In the genomic region with DNA sequence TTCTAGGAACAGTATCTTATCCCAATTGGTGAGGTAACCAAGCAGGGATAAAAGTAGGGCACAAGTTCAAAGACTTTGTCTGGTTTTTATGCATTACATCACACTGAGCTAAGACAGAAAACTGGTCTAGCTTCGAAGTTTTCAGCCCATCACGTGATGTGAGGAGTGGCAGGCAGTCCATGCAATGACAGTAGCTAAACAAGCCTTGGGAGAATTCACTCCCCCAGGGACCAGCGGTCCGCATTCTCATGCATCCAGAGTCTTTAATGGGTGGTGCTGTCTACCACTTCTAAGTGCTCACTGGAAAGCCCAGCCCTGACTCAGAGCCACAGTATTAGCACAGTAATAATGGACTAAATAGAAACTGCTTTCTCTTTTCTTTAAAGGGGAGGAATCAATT, we compare ENCODE assay signal across 25 mouse cellular contexts. TPM values are rescaled to one million over a fixed set of nuclear protein-coding genes. Genes with fewer than 3 reads are reported as not detected.
DNase-seq lines count a peak whose midpoint lies in the region; ATAC-seq and TF ChIP-seq lines count a peak whose summit lies in the region.
"Had no signal": no experiment of that assay in that cellular context is flagged by ENCODE, and none has a peak within 500 bp of the region (broad histone marks: within the 10 kb centered on the region; RNA-seq: fewer than 3 reads in every experiment).

No protein-coding gene starts in this region.

- no peak for TF ChIP-seq CTCF in ES-Bruce4 (IDR thresholded peaks at IDR 0.05; ENCODE audit: low read depth, low read length)

- no peak overlapping the region for H3K4me3 ChIP-seq in ES-Bruce4 (ENCODE audit: low read depth, low read length)
- H3K4me3 ChIP-seq in forebrain, embryonic 12.5 days (replicated peaks) = no peak overlapping the region
- H3K4me3 ChIP-seq: embryonic facial prominence, embryonic 15.5 days; hindbrain, embryonic 15.5 days; intestine, embryonic 15.5 days; limb, embryonic 15.5 days; neural tube, embryonic 15.5 days had no signal

- no peak for TF ChIP-seq POLR2A in ES-Bruce4 (IDR thresholded peaks at IDR 0.05; ENCODE audit: insufficient read depth, low read length)

- 69% methylated on average over 4 of the region's 4 CpGs for WGBS in forebrain, embryonic 12.5 days

- H3K4me1 ChIP-seq in ES-Bruce4 (ENCODE audit: control insufficient read depth, insufficient read depth, low read length) = no peaks in the 10 kb centered on the region
- no peaks in the 10 kb centered on the region for H3K4me1 ChIP-seq in forebrain, embryonic 12.5 days
- H3K4me1 ChIP-seq: hindbrain, embryonic 15.5 days; intestine, embryonic 15.5 days; limb, embryonic 15.5 days; neural tube, embryonic 15.5 days had no signal

- intact Hi-C loops in heart, postnatal 14 days (cut with DNase I) = no loop called here
- intact Hi-C loops in heart, postnatal 25 days (cut with DNase I) = no loop called here

- H3K27me3 ChIP-seq in ES-Bruce4 (ENCODE audit: control insufficient read depth, insufficient read depth, low read length, poor library complexity, severe bottlenecking) = no peaks in the 10 kb centered on the region
- H3K27me3 ChIP-seq in forebrain, embryonic 12.5 days = no peaks in the 10 kb centered on the region
- H3K27me3 ChIP-seq: hindbrain, embryonic 15.5 days; intestine, embryonic 15.5 days; limb, embryonic 15.5 days; neural tube, embryonic 15.5 days had no signal

- no peak overlapping the region for H3K27ac ChIP-seq in ES-Bruce4 (ENCODE audit: insufficient read depth, low read length)
- no peak overlapping the region for H3K27ac ChIP-seq in forebrain, embryonic 12.5 days
- H3K27ac ChIP-seq: embryonic facial prominence, embryonic 15.5 days; hindbrain, embryonic 15.5 days; intestine, embryonic 15.5 days; limb, embryonic 15.5 days; liver, embryonic 14.5 days; neural tube, embryonic 15.5 days had no signal

- H3K4me2 ChIP-seq in forebrain, embryonic 12.5 days = no peak overlapping the region
- H3K4me2 ChIP-seq: embryonic facial prominence, embryonic 15.5 days; hindbrain, embryonic 15.5 days; intestine, embryonic 15.5 days; limb, embryonic 15.5 days; lung, embryonic 14.5 days; midbrain, embryonic 11.5 days; neural tube, embryonic 15.5 days had no signal

- no peaks in the 10 kb centered on the region; the same call in none of the 2 replicates for H3K9me3 ChIP-seq in ES-Bruce4 (replicated peaks; ENCODE audit: control insufficient read depth, insufficient read depth, low read length, poor library complexity, severe bottlenecking)
- no peaks in the 10 kb centered on the region for H3K9me3 ChIP-seq in forebrain, embryonic 12.5 days
- H3K9me3 ChIP-seq: embryonic facial prominence, embryonic 15.5 days; hindbrain, embryonic 15.5 days; intestine, embryonic 15.5 days; limb, embryonic 15.5 days; neural tube, embryonic 15.5 days had no signal

- peak; percentile 61; the same call in 1 of the 2 replicates for TF ChIP-seq EP300 in ES-Bruce4 (IDR thresholded peaks at IDR 0.05; ENCODE audit: insufficient read depth, low read depth, low read length)

- no peak overlapping the region for H3K9ac ChIP-seq in ES-Bruce4 (ENCODE audit: low read depth, poor library complexity, severe bottlenecking)
- no peak overlapping the region for H3K9ac ChIP-seq in forebrain, embryonic 12.5 days
- H3K9ac ChIP-seq: embryonic facial prominence, embryonic 15.5 days; hindbrain, embryonic 15.5 days; intestine, embryonic 15.5 days; limb, embryonic 15.5 days; liver, embryonic 14.5 days; lung, embryonic 14.5 days; neural tube, embryonic 15.5 days had no signal

- DNase-seq in gastrocnemius, adult 18-20 months (ENCODE audit: low spot score) = peak; percentile 28
- no peak for DNase-seq in gastrocnemius, adult 8-10 months (ENCODE audit: low spot score in 2 of 2)
- DNase-seq in heart, postnatal 14 days = peak; percentile 10 to 21
- DNase-seq in heart, postnatal 25 days (ENCODE audit: low spot score) = no peak
- DNase-seq in gastrocnemius, postnatal 25 days = peak; percentile 15
- DNase-seq: adrenal gland, postnatal 25 days; cerebellum, adult 9-10 months; kidney, adult 8-10 months; kidney, postnatal 10 days; left cerebral cortex, postnatal 4 days; lung, embryonic 14.5 days; right cerebral cortex, adult 18-20 months; thymus, adult 18-20 months; thymus, postnatal 36 days had no signal

- H3K36me3 ChIP-seq in ES-Bruce4 (ENCODE audit: control insufficient read depth, insufficient read depth, low read length, poor library complexity, severe bottlenecking) = no peaks in the 10 kb centered on the region
- no peaks in the 10 kb centered on the region for H3K36me3 ChIP-seq in forebrain, embryonic 12.5 days (replicated peaks)
- H3K36me3 ChIP-seq: embryonic facial prominence, embryonic 15.5 days; hindbrain, embryonic 15.5 days; intestine, embryonic 15.5 days; limb, embryonic 15.5 days; neural tube, embryonic 15.5 days had no signal

- ATAC-seq in forebrain, embryonic 12.5 days (ENCODE audit: low FRiP score) = no peak
- no peak for ATAC-seq in activated CD4-positive, CD25-positive, alpha-beta regulatory T cell, adult 4 months
- ATAC-seq: forebrain, embryonic 16.5 days; intestine, embryonic 15.5 days had no signal

RNA-seq across cellular contexts. Expression of a gene that starts 13.8 kb away (rescaled TPM):
- total RNA-seq in gastrocnemius, adult 18-20 months (2021) = 1 to 10 TPM; 3.4 to 5.5 TPM
- total RNA-seq in gastrocnemius, adult 8-10 months (2022) = 1 to 10 TPM; 3.1 to 5.4 (median 4.8) TPM
- total RNA-seq in heart, postnatal 14 days (2021) = 10 to 100 TPM; 26.2 to 26.4 TPM
- 10 to 100 TPM; 13.9 to 18.5 TPM for total RNA-seq in heart, postnatal 25 days (2021)
- 4.8 and 5.8 TPM in 2 replicates for polyA plus RNA-seq in ES-Bruce4 (2011; ENCODE audit: insufficient read depth, insufficient read length, low read depth, missing spikeins)
- 1 to 10 TPM; 6.2 to 7.9 TPM for total RNA-seq in gastrocnemius, postnatal 25 days (2021)
- 34.9 and 40.5 TPM in 2 replicates for polyA plus RNA-seq in forebrain, embryonic 12.5 days (2016; fragmentation: Nextera tagmentation; extraction: Ambion mirVana)
- 10 to 100 TPM; 21.7 to 28.6 TPM for polyA plus RNA-seq in activated CD4-positive, CD25-positive, alpha-beta regulatory T cell, adult 4 months (2017; shearing (Covaris generic))

Comparison
In these comparisons a context has a peak if more than half of its experiments do, and no peak if none do; other contexts are left out.
1. DNase-seq: peak in gastrocnemius, adult 18-20 months (single experiment), heart, postnatal 14 days (2 of 2) and gastrocnemius, postnatal 25 days (single experiment); none in gastrocnemius, adult 8-10 months (0 of 2) and heart, postnatal 25 days (single experiment).